Mouse (Mus musculus) MEL (cell line): ENCODE data around the gene Pifo. TPM values are rescaled to one million over a fixed set of nuclear protein-coding genes. Genes with fewer than 3 reads are reported as not detected.

ENCODE experiments used
- DNase-seq: peaks from one replicate; pipeline ENCODE4 v3.0.0; 2011; ENCODE audit warnings: low read depth, low spot score
- H3K27ac ChIP-seq: 2 replicates; pipeline ENCODE4 v1.5.1; 2012; ENCODE audit warnings: low read depth, mild to moderate bottlenecking, control low read depth, low read length, moderate library complexity; ENCODE audit not compliant: control insufficient read depth
- H3K27me3 ChIP-seq, 2 experiments: fragments of 150-350 bp in 1 of 2; sonication (generic) in 1 of 2; 2 replicates each; pipeline ENCODE4 v1.6.1; 2012; ENCODE audit warnings: low read length in 2 of 2, mild to moderate bottlenecking in 2 of 2, improper control_type of control experiment in 1 of 2, moderate library complexity in 1 of 2; ENCODE audit not compliant: insufficient read depth in 2 of 2, control insufficient read depth in 1 of 2
- H3K36me3 ChIP-seq, 2 experiments: 2 replicates each; pipeline ENCODE4 v1.6.1; 2012 to 2014; ENCODE audit warnings: low read length in 2 of 2, improper control_type of control experiment in 1 of 2, inconsistent platforms in 1 of 2, mild to moderate bottlenecking in 1 of 2; ENCODE audit not compliant: insufficient read depth in 2 of 2, control insufficient read depth in 1 of 2
- H3K4me1 ChIP-seq, 2 experiments: fragments of 150-350 bp in 1 of 2; sonication (generic) in 1 of 2; 2 replicates each; pipeline ENCODE4 v1.6.1; 2012; ENCODE audit warnings: low read length in 2 of 2, improper control_type of control experiment in 1 of 2, mild to moderate bottlenecking in 1 of 2; ENCODE audit not compliant: insufficient read depth in 2 of 2, control insufficient read depth in 1 of 2
- H3K4me3 ChIP-seq, 2 experiments: fragments of 150-350 bp in 1 of 2; sonication (generic) in 1 of 2; 2 replicates each; pipeline ENCODE4 v1.5.1; 2012; ENCODE audit warnings: low read depth in 2 of 2, low read length in 2 of 2, mild to moderate bottlenecking in 2 of 2, moderate library complexity in 2 of 2, control low read depth in 1 of 2, improper control_type of control experiment in 1 of 2; ENCODE audit not compliant: control insufficient read depth in 1 of 2, insufficient read depth in 1 of 2
- H3K79me2 ChIP-seq: 2 replicates; pipeline ENCODE4 v1.6.1; 2012; ENCODE audit warnings: mild to moderate bottlenecking, low read length, moderate library complexity; ENCODE audit not compliant: control insufficient read depth, poor library complexity, insufficient read depth
- H3K9ac ChIP-seq: 2 replicates; pipeline ENCODE4 v1.6.1; 2012; ENCODE audit warnings: low read depth, mild to moderate bottlenecking, control low read depth, low read length, moderate library complexity; ENCODE audit not compliant: control insufficient read depth, poor library complexity, severe bottlenecking
- H3K9me3 ChIP-seq: fragments of 150-350 bp; sonication (generic); replicated peaks from 2 replicates; pipeline ENCODE4 v1.6.1; 2012; ENCODE audit warnings: mild to moderate bottlenecking, low read length, improper control_type of control experiment, moderate library complexity; ENCODE audit not compliant: insufficient read depth
- BHLHE40 ChIP-seq: IDR thresholded peaks from 2 replicates; pipeline ENCODE4 v1.6.1; 2012; ENCODE audit warnings: low read depth, mild to moderate bottlenecking, inconsistent platforms, low read length, improper control_type of control experiment, borderline replicate concordance
- CHD1 ChIP-seq: IDR thresholded peaks from 2 replicates; pipeline ENCODE4 v1.6.1; 2012; ENCODE audit warnings: low read depth, mild to moderate bottlenecking, inconsistent platforms, low read length, improper control_type of control experiment
- E2F4 ChIP-seq: IDR thresholded peaks from 2 replicates; pipeline ENCODE4 v1.6.1; 2011; ENCODE audit warnings: low read depth, low read length, improper control_type of control experiment, borderline replicate concordance
- EP300 ChIP-seq, 2 experiments: IDR thresholded peaks; 2 replicates each; pipeline ENCODE4 v1.6.1; 2011; ENCODE audit warnings: improper control_type of control experiment in 2 of 2, low read length in 2 of 2, low read depth in 1 of 2, mild to moderate bottlenecking in 1 of 2
- JUND ChIP-seq: IDR thresholded peaks from 2 replicates; pipeline ENCODE4 v1.6.1; 2011; ENCODE audit warnings: low read depth, mild to moderate bottlenecking, improper control_type of control experiment, low read length
- KAT2A ChIP-seq: conservative IDR thresholded peaks from 2 replicates; pipeline ENCODE4 v1.6.1; 2012; ENCODE audit warnings: low read depth, low read length, improper control_type of control experiment, inconsistent platforms
- MAFK ChIP-seq: IDR thresholded peaks from 2 replicates; pipeline ENCODE4 v1.6.1; 2011; ENCODE audit warnings: low read depth, mild to moderate bottlenecking, low read length, improper control_type of control experiment, borderline replicate concordance
- MAX ChIP-seq: IDR thresholded peaks from 2 replicates; pipeline ENCODE4 v1.6.1; 2011; ENCODE audit warnings: low read length, improper control_type of control experiment
- MEF2A ChIP-seq: IDR thresholded peaks from 2 replicates; pipeline ENCODE4 v1.6.1; 2014; ENCODE audit warnings: low read depth, mild to moderate bottlenecking, inconsistent platforms, low read length, improper control_type of control experiment; ENCODE audit not compliant: poor library complexity, insufficient replicate concordance, severe bottlenecking; ENCODE audit errors: extremely low read depth
- MYB ChIP-seq: IDR thresholded peaks from 2 replicates; pipeline ENCODE4 v1.6.1; 2011; ENCODE audit warnings: mild to moderate bottlenecking, low read depth, low read length, improper control_type of control experiment
- NRF1 ChIP-seq: IDR thresholded peaks from 2 replicates; pipeline ENCODE4 v1.6.1; 2014; ENCODE audit warnings: low read depth, mild to moderate bottlenecking, inconsistent platforms, low read length, improper control_type of control experiment, moderate library complexity; ENCODE audit not compliant: poor library complexity, insufficient read depth, severe bottlenecking
- POLR2AphosphoS2 ChIP-seq: IDR thresholded peaks from 2 replicates; pipeline ENCODE4 v1.6.1; 2011; ENCODE audit warnings: low read length, improper control_type of control experiment
- RAD21 ChIP-seq: IDR thresholded peaks from 2 replicates; pipeline ENCODE4 v1.6.1; 2011; ENCODE audit warnings: mild to moderate bottlenecking, low read depth, low read length, improper control_type of control experiment
- SIN3A ChIP-seq: IDR thresholded peaks from 2 replicates; pipeline ENCODE4 v1.6.1; 2012; ENCODE audit warnings: low read length, improper control_type of control experiment, inconsistent platforms
- TAL1 ChIP-seq: IDR thresholded peaks from 2 replicates; pipeline ENCODE4 v1.6.1; 2012; ENCODE audit warnings: mild to moderate bottlenecking, inconsistent platforms, low read length, moderate library complexity, mixed read lengths
- TCF12 ChIP-seq: IDR thresholded peaks from 2 replicates; pipeline ENCODE4 v1.6.1; 2014; ENCODE audit warnings: low read depth, mild to moderate bottlenecking, inconsistent platforms, low read length, improper control_type of control experiment, moderate library complexity
- USF1 ChIP-seq: IDR thresholded peaks from 2 replicates; pipeline ENCODE4 v1.6.1; 2014; ENCODE audit warnings: low read depth, mild to moderate bottlenecking, inconsistent platforms, low read length, improper control_type of control experiment, moderate library complexity
- ZKSCAN1 ChIP-seq: IDR thresholded peaks from 2 replicates; pipeline ENCODE4 v1.6.1; 2012; ENCODE audit warnings: low read depth, mild to moderate bottlenecking, inconsistent platforms, low read length, improper control_type of control experiment, moderate library complexity
- polyA plus RNA-seq, 2 experiments: library from polyadenylated mRNA; stranded (reverse) in 1 of 2; unstranded in 1 of 2; fragments of >175 nt in 1 of 2; fragments of >200 nt in 1 of 2; gene quantifications; 2 replicates each; pipeline versions ENCODE4 v1.2.1 to v1.2.4; 2012; ENCODE audit warnings: low replicate concordance in 2 of 2, low read depth in 1 of 2; ENCODE audit not compliant: insufficient read length in 2 of 2, insufficient read depth in 1 of 2, missing spikeins in 1 of 2
- total RNA-seq: library from RNA; depleted of rRNA; stranded (reverse); fragments of 300-350 nt; gene quantifications from 2 replicates; pipeline ENCODE4 v1.2.3, GENCODE M21; 2012; rRNA removed

Pifo gene
- total RNA-seq = not detected in 2 replicates
- not detected for polyA plus RNA-seq

GRCm38 (mm10) chr3:106014546-106014945, at the start of gene Pifo:
Gene Pifo (minus strand): TSS chr3:106014646.
- TF ChIP-seq USF1 = no peak
- TF ChIP-seq BHLHE40 = no peak
- no peak for TF ChIP-seq NRF1
- TF ChIP-seq MAX = no peak
- no peak for TF ChIP-seq KAT2A
- TF ChIP-seq TAL1 = no peak
- no peak for TF ChIP-seq RAD21
- TF ChIP-seq TCF12 = no peak
- no peak within 1 kb of the TSS for H3K9ac ChIP-seq
- no peak within 1 kb of the TSS for H3K4me3 ChIP-seq
- no peak within 1 kb of the TSS for H3K27ac ChIP-seq
- H3K36me3 ChIP-seq = no peaks in the 10 kb centered on the region
- DNase-seq = no peak
- peaks cover 0 to 2% of the 10 kb centered on the region in 2 experiments; a peak in 2 of 4 replicates for H3K27me3 ChIP-seq
- no peaks in the 10 kb centered on the region for H3K9me3 ChIP-seq
- H3K4me1 ChIP-seq = no peaks in the 10 kb centered on the region
- no peaks in the 10 kb centered on the region for H3K79me2 ChIP-seq

GRCm38 (mm10) chr3:106057966-106058365, 43.5 kb upstream of the Pifo start:
- DNase-seq = no peak
- Histone ChIP-seq H3K9me3 (no peaks in the 10 kb centered on the region), H3K4me1 (no peaks in the 10 kb centered on the region), H3K27me3 (no peaks in the 10 kb centered on the region; a peak in 1 of 4 replicates), H3K79me2 (no peaks in the 10 kb centered on the region), H3K36me3 (no peaks in the 10 kb centered on the region), H3K9ac (no peak overlapping the region), H3K4me3 (no peak overlapping the region), H3K27ac (no peak overlapping the region)
- TF ChIP-seq BHLHE40 (no peak), POLR2AphosphoS2 (no peak), ZKSCAN1 (no peak), RAD21 (no peak), CHD1 (no peak), JUND (no peak), MEF2A (no peak), MYB (no peak), SIN3A (no peak), TAL1 (no peak), MAFK (no peak), E2F4 (no peak), EP300 (IDR thresholded peaks at IDR 0.05; ENCODE audit: low read depth in 1 of 2, low read length in 2 of 2) (no peak)
